Mouse (Mus musculus) lung, embryonic 14.5 days (tissue): Measurements from ENCODE around the gene Prkn. TPM values are rescaled to one million over a fixed set of nuclear protein-coding genes. Genes with fewer than 3 reads are reported as not detected.
A peak's percentile ranks its signal among the peaks of the same experiment; 100 is the strongest.

Source experiments
- ATAC-seq: fragments of 200-750 bp; cut with Nextera tagmentation; 2 replicates; pipeline ENCODE4 v1.8.0; 2017; ENCODE audit warnings: mild to moderate bottlenecking, moderate TSS enrichment, moderate library complexity; ENCODE audit not compliant: insufficient read depth
- DNase-seq: peaks from one replicate; pipeline ENCODE4 v3.0.0-alpha.2; 2015
- H3K27ac ChIP-seq: fragments of 300-500 bp; sonication (generic); 2 replicates; pipeline ENCODE4 v1.5.1; 2014; ENCODE audit warnings: low read depth, mild to moderate bottlenecking, moderate library complexity
- H3K27me3 ChIP-seq: fragments of 300-500 bp; sonication (generic); 2 replicates; pipeline ENCODE4 v1.6.1; 2014; ENCODE audit warnings: low read length, control low read depth; ENCODE audit not compliant: insufficient read depth
- H3K36me3 ChIP-seq: fragments of 300-500 bp; sonication (generic); 2 replicates; pipeline ENCODE4 v1.6.1; 2014; ENCODE audit warnings: control low read depth; ENCODE audit not compliant: insufficient read depth
- H3K4me1 ChIP-seq: fragments of 300-500 bp; sonication (generic); 2 replicates; pipeline ENCODE4 v1.6.1; 2014; ENCODE audit warnings: antibody characterized with exemption, control low read depth; ENCODE audit not compliant: insufficient read depth
- H3K4me2 ChIP-seq: fragments of 300-500 bp; sonication (generic); 2 replicates; pipeline ENCODE4 v1.6.1; 2014; ENCODE audit warnings: mild to moderate bottlenecking
- H3K4me3 ChIP-seq: fragments of 300-500 bp; sonication (generic); 2 replicates; pipeline ENCODE4 v1.5.1; 2014; ENCODE audit warnings: low read depth, low read length
- H3K9ac ChIP-seq: fragments of 300-500 bp; sonication (generic); 2 replicates; pipeline ENCODE4 v1.6.1; 2014
- H3K9me3 ChIP-seq: fragments of 300-500 bp; sonication (generic); 2 replicates; pipeline ENCODE4 v1.6.1; 2016; ENCODE audit warnings: low read depth, low read length, control low read depth
- CTCF ChIP-seq: IDR thresholded peaks from 2 replicates; pipeline ENCODE4 v1.5.1; 2016; ENCODE audit warnings: antibody characterized with exemption, low read depth
- WGBS: fragments of 180-500 bp; shearing (Covaris S2); extraction: QIAGEN DNeasy Blood & Tissue Kit; methylation state at CpG from one replicate; pipeline ENCODE4 v1.1.7; 2014; 5-methylcytosine and 5-hydroxymethylcytosine counted together
- polyA plus RNA-seq: library from polyadenylated mRNA; unstranded; fragments of >200 nt; fragmentation: Nextera tagmentation; extraction: Ambion mirVana; gene quantifications from 2 replicates; pipeline ENCODE4 v1.2.1, GENCODE M21; 2014

Prkn gene
- polyA plus RNA-seq, 1 experiment from 2014 or later = 1.0 TPM

DNA sequence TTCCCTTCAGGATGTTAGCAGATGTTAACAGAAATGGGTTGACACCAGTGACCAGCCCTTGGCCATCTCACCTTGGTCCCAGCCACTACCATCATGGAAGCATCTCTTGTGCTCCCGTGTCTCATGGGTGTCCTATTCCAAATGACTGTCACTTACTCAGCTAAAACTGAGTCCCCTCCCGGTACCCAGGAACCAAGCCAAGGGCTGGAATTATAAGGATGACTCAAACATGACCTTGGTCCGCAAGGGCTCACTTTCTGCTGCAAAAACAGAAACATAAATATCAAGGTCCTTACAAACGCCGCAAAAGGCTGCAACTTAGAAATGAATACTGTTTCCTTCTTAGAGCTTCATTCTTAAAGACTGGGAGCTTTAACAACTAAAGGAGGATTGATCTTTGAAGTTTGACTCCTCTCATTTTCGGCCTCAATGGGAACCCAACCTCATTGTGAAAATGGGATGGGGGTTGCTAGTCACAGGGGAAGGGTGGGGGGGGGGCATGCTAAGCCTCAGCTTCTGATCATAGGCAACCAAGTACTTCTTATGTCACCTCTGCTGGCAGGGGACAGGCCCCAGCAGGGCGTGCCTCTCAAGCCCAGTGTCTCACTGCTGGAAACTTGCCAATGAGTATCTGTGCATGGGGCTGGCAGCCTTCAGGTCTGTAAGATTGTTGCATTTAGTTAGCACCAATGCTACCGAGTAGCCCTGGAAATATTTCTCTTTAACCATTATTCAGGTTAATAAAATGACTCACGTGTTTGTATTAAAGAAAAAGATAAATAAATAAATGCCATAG lies 1208.7 kb downstream of the Prkn start:
- no peak overlapping the region for H3K9ac ChIP-seq
- TF ChIP-seq CTCF = no peak
- no peak overlapping the region for H3K4me3 ChIP-seq
- no peaks in the 10 kb centered on the region for H3K36me3 ChIP-seq
- H3K9me3 ChIP-seq = no peaks in the 10 kb centered on the region
- no peak overlapping the region for H3K27ac ChIP-seq
- 58% methylated on average over 9 of the region's 9 CpGs for WGBS
- ATAC-seq (no peak), DNase-seq (peak; percentile 43)
- no peaks in the 10 kb centered on the region for H3K27me3 ChIP-seq
- no peak overlapping the region for H3K4me2 ChIP-seq
- H3K4me1 ChIP-seq = no peaks in the 10 kb centered on the region

DNA sequence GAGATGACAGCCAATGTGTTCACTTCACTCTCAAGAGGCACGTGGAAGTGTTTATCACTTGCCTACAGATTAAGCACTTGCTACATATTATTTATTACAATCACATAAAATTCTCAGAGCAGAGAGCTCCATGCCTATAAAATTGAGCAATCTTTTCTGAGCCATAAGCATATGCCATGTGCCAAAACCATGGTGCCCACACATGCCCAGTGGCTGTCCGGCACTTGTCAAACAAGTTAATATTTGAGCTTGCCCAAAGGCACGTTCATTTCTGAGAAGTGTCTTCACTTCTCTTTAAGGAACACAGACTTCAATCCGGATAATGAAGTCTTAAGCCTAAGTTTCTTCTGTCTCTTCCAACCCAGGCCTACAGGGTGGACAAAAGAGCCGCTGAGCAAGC lies 1210.1 kb downstream of the Prkn start:
- DNase-seq (no peak), ATAC-seq (no peak)
- Histone ChIP-seq H3K36me3 (no peaks in the 10 kb centered on the region), H3K27me3 (no peaks in the 10 kb centered on the region), H3K4me1 (no peaks in the 10 kb centered on the region), H3K9me3 (no peaks in the 10 kb centered on the region), H3K27ac (no peak overlapping the region), H3K9ac (no peak overlapping the region), H3K4me3 (no peak overlapping the region), H3K4me2 (no peak overlapping the region)
- no peak for TF ChIP-seq CTCF
- WGBS = 72% methylated on average over 5 of the region's 5 CpGs

- WGBS = 70% methylated on average over 3 of the region's 3 CpGs
Measured at GRCm38 (mm10) chr17:12051031-12051430, 1210.8 kb downstream of the Prkn start.

DNA sequence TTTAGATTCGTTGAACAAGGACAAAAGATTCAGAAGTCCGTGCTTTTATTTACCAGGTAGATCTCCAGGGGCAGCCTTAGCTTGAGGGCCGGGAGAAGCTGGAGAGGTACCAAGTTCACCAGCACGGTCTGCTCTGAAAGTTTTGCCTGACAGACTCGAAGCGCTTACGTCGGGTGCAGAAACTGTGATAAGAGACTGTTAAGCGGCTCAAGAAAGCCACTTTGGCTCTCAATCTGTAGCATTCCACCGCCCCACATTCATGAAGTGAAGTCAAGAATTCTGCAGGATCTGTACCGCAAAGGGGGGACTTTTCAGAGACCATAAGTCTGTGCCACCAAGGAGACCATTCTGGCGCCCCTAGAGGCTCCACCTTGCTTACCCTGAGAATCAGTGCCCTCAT lies 1212.5 kb downstream of the Prkn start:
- WGBS = 77% methylated on average over 12 of the region's 12 CpGs
- no peak overlapping the region for H3K4me3 ChIP-seq
- no peaks in the 10 kb centered on the region for H3K4me1 ChIP-seq
- H3K9ac ChIP-seq = no peak overlapping the region
- H3K9me3 ChIP-seq = no peaks in the 10 kb centered on the region
- no peaks in the 10 kb centered on the region for H3K36me3 ChIP-seq
- ATAC-seq (no peak), DNase-seq (no peak)
- H3K4me2 ChIP-seq = no peak overlapping the region
- 0 out of 2 replicates have a peak, but pooled peaks have one; percentile 11 for TF ChIP-seq CTCF
- no peak overlapping the region for H3K27ac ChIP-seq
- H3K27me3 ChIP-seq = no peaks in the 10 kb centered on the region

More at GRCm38 (mm10) chr17:12051031-12051430, 1210.8 kb downstream of the Prkn start:
- no peaks in the 10 kb centered on the region for H3K4me1 ChIP-seq
- H3K36me3 ChIP-seq = no peaks in the 10 kb centered on the region
- H3K4me3 ChIP-seq = no peak overlapping the region
- DNase-seq = no peak
- no peak overlapping the region for H3K27ac ChIP-seq
- H3K4me2 ChIP-seq = no peak overlapping the region
- ATAC-seq = no peak
- H3K9me3 ChIP-seq = no peaks in the 10 kb centered on the region
- no peaks in the 10 kb centered on the region for H3K27me3 ChIP-seq
- TF ChIP-seq CTCF = no peak
- H3K9ac ChIP-seq = no peak overlapping the region

DNA sequence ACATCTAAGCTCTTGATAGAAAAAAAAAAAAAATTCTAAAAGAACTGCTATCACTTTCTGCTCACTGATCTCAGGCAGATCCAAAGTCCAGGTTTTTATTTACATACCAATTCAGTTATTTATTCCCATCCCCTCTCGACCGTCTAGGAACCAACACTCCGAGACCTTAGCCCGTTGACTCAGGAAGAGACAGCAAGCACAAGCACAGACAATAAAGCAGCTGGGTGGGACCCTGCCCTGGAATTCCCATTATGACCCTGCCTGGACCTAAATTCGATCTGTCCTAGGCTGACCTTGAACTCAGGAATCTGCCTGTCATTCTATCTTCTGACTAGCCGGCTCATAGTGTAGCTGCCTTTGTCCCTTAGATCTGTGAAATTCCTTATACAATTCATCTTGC lies 1218.9 kb downstream of the Prkn start:
- WGBS = 79% methylated on average over 6 of the region's 6 CpGs
- no peak overlapping the region for H3K4me2 ChIP-seq
- no peaks in the 10 kb centered on the region for H3K9me3 ChIP-seq
- no peak overlapping the region for H3K27ac ChIP-seq
- H3K27me3 ChIP-seq = no peaks in the 10 kb centered on the region
- H3K9ac ChIP-seq = no peak overlapping the region
- no peaks in the 10 kb centered on the region for H3K4me1 ChIP-seq
- no peaks in the 10 kb centered on the region for H3K36me3 ChIP-seq
- H3K4me3 ChIP-seq = no peak overlapping the region
- no peak for ATAC-seq
- no peak for DNase-seq
- TF ChIP-seq CTCF = no peak

DNA sequence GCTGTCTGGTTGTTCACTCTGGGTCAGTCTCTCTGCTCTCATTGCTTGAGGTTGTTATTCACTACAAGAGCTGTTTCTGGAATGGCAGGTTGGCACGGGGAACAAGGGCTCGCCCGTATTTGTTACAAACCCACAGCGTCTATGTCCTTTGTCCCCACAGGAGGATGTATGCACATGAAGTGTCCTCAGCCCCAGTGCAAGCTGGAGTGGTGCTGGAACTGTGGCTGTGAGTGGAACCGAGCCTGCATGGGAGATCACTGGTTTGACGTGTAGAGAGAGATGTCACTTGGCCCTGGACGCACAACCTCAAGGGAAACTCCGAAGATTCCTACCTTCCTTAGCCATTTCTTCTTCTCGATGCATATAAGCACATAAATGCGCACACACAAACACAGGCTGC lies 1221.2 kb downstream of the Prkn start:
- no peak for DNase-seq

GRCm38 (mm10) chr17:12062861-12063260 lies 1222.7 kb downstream of the Prkn start:
- no peak for ATAC-seq
- no peak for DNase-seq
- no peaks in the 10 kb centered on the region for H3K9me3 ChIP-seq
- no peak overlapping the region for H3K9ac ChIP-seq
- H3K4me1 ChIP-seq = no peaks in the 10 kb centered on the region
- no peak for TF ChIP-seq CTCF
- no peak overlapping the region for H3K4me3 ChIP-seq
- 47% methylated on average over 3 of the region's 3 CpGs for WGBS
- H3K36me3 ChIP-seq = no peaks in the 10 kb centered on the region
- H3K27me3 ChIP-seq = no peaks in the 10 kb centered on the region
- no peak overlapping the region for H3K27ac ChIP-seq
- H3K4me2 ChIP-seq = no peak overlapping the region

More for the DNA sequence above, 1221.2 kb downstream of the Prkn start:
- no peak for TF ChIP-seq CTCF
- 77% methylated on average over 10 of the region's 10 CpGs for WGBS
- Histone ChIP-seq H3K4me1 (no peaks in the 10 kb centered on the region), H3K9me3 (no peaks in the 10 kb centered on the region), H3K4me2 (no peak overlapping the region), H3K9ac (no peak overlapping the region), H3K4me3 (no peak overlapping the region), H3K36me3 (no peaks in the 10 kb centered on the region), H3K27me3 (no peaks in the 10 kb centered on the region), H3K27ac (no peak overlapping the region)
- no peak for ATAC-seq
